Mouse (Mus musculus) C2C12 (cell line): ENCODE data around the gene Rbms3. TPM values are rescaled to one million over a fixed set of nuclear protein-coding genes. Genes with fewer than 3 reads are reported as not detected.

Source experiments
- H3K27me3 ChIP-seq: one replicate; pipeline ENCODE4 v1.6.1; 2011; ENCODE audit not compliant: control insufficient read depth, insufficient read depth, insufficient read length
- H3K36me3 ChIP-seq: one replicate; pipeline ENCODE4 v1.6.1; 2011; ENCODE audit not compliant: control insufficient read depth, insufficient read depth
- H3K4me3 ChIP-seq: one replicate; pipeline ENCODE4 v1.5.1; 2011; ENCODE audit warnings: mild to moderate bottlenecking, control low read depth; ENCODE audit not compliant: poor library complexity, insufficient read depth, severe bottlenecking
- H3K79me2 ChIP-seq: one replicate; pipeline ENCODE4 v1.6.1; 2011; ENCODE audit not compliant: control insufficient read depth, insufficient read depth
- H3K79me3 ChIP-seq: one replicate; pipeline ENCODE4 v1.6.1; 2011; ENCODE audit warnings: low read depth, control low read depth
- H3ac ChIP-seq: one replicate; pipeline ENCODE3; 2011; ENCODE audit warnings: low read depth; ENCODE audit not compliant: control insufficient read depth, insufficient read length
- CEBPB ChIP-seq: IDR thresholded peaks from one replicate; pipeline ENCODE4 v1.6.1; 2011; ENCODE audit warnings: low read depth, mild to moderate bottlenecking, control low read depth, moderate library complexity
- CTCF ChIP-seq: IDR thresholded peaks from one replicate; pipeline ENCODE4 v1.5.1; 2011; ENCODE audit not compliant: control insufficient read depth, insufficient read depth, insufficient read length
- FOSL1 ChIP-seq: IDR thresholded peaks from one replicate; pipeline ENCODE4 v1.8.0; 2011; ENCODE audit warnings: mild to moderate bottlenecking, low read length; ENCODE audit not compliant: poor library complexity, insufficient read depth, severe bottlenecking
- MAX ChIP-seq: IDR thresholded peaks from one replicate; pipeline ENCODE4 v1.6.1; 2011; ENCODE audit warnings: mild to moderate bottlenecking, control low read depth
- MYOD1 ChIP-seq: IDR thresholded peaks from one replicate; pipeline ENCODE4 v1.6.1; 2011; ENCODE audit warnings: low read depth; ENCODE audit not compliant: control insufficient read depth, insufficient read length
- MYOG ChIP-seq: IDR thresholded peaks from one replicate; pipeline ENCODE4 v1.6.1; 2011; ENCODE audit not compliant: control insufficient read depth, insufficient read length; ENCODE audit errors: extremely low read depth
- USF1 ChIP-seq: IDR thresholded peaks from one replicate; pipeline ENCODE4 v1.6.1; 2011; ENCODE audit warnings: low read depth, mild to moderate bottlenecking, control low read depth, moderate library complexity
- polyA plus RNA-seq: library from polyadenylated mRNA; unstranded; fragments of >200 nt; fragmentation: generic; extraction: Trizol; gene quantifications from one replicate; pipeline ENCODE4 v1.2.1, GENCODE M21; 2012; ENCODE audit warnings: missing spikeins

The Rbms3 gene
- polyA plus RNA-seq, 1 experiment: 2.7 TPM

DNA sequence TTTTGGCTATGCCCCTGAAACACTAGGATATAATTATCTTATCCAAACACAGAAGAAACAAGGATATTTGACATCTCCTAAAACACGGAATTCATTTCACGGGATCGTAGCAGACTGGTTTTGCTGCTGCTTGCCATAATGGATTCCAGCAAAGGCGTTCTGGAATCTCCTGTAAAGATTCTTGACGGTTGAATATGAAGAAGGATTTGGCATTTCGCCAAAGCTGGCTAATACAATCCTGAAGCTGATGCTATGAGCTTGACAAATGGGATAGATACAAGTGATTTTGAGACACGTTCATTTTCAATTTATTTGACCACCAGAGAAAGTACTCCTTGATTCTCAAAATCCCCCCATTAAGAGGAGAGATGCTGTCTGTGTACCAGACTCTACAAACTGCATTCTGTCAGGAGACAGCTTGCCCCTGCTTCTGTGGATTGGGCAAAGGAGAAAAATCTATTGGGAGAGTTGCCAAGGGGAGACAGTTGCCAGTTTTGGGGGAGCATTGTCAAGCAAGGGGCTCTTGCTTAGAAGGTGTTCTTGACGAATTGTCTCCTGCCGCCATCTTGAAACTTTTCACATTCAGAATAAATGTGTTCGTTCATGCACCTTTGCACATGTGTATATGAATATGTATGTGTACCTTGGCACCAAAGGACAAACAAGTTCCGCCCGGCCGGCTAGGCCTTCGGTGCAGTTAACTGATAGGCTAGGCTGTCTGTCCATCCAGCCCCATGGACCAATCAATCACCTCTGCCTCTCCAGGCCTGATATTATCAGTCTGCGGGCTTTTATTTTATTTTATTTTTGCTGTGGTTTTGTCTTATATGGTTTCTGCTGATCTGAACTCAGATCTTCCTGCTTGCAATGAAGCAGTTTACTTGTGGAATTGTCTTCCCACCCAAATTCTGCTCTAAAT, 442.3 kb downstream of the Rbms3 start:
- no peak overlapping the region for H3K4me3 ChIP-seq
- H3K36me3 ChIP-seq: no peaks in the 10 kb centered on the region
- no peaks in the 10 kb centered on the region for H3K79me2 ChIP-seq
- TF ChIP-seq FOSL1 (no peak), CEBPB (no peak), MYOG (no peak), MYOD1 (no peak), MAX (no peak), USF1 (no peak), CTCF (no peak)
- peaks cover 4% of the 10 kb centered on the region for H3K79me3 ChIP-seq
- no peak overlapping the region for H3ac ChIP-seq
- no peaks in the 10 kb centered on the region for H3K27me3 ChIP-seq

DNA sequence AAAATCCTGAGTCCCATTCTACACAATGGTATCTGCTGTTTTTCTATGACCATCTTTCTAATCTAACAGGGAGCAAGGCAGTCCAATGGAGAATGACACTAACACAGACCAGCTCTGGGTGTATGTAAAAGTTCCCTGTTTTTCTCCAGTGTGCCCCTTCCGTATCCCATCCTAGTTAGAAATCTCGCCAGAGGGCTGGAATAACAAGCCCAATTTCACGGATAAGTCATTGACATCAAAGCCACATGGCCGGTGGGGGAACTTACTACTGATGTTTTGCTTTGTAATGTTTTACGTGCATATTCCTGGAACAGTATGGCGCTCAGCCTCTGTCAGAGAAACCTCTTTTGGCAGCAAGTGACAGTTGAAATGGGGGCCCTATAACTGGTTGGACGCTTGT, 449.1 kb downstream of the Rbms3 start:
- no peak overlapping the region for H3K4me3 ChIP-seq
- no peaks in the 10 kb centered on the region for H3K27me3 ChIP-seq
- no peak overlapping the region for H3ac ChIP-seq
- no peak for TF ChIP-seq CEBPB
- TF ChIP-seq USF1: no peak
- TF ChIP-seq MYOD1: no peak
- no peak for TF ChIP-seq MAX
- no peak for TF ChIP-seq CTCF
- TF ChIP-seq FOSL1: no peak
- no peak for TF ChIP-seq MYOG
- H3K79me2 ChIP-seq: no peaks in the 10 kb centered on the region
- H3K36me3 ChIP-seq: no peaks in the 10 kb centered on the region
- no peaks in the 10 kb centered on the region for H3K79me3 ChIP-seq

DNA sequence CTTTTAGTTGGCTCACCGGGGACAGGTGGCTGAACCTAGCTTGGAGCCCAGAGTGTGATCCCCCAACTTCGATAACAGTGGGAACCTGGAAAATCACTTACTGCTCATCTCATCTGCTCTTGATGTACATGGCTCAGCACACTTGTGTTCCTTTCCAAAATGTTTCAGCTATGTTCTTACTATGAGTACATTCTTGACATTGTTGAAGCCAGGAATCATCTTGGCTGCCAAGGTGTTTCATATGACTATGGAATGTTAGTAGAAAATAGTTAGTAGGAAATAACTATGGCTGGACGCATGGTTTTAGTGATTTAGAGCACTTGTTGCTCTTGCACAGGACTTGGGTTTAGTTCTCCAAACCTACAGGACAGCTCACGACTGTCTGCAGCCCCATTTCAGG, 451.3 kb downstream of the Rbms3 start:
- Histone ChIP-seq H3K36me3 (no peaks in the 10 kb centered on the region), H3ac (no peak overlapping the region), H3K4me3 (no peak overlapping the region), H3K79me3 (no peaks in the 10 kb centered on the region), H3K27me3 (no peaks in the 10 kb centered on the region), H3K79me2 (no peaks in the 10 kb centered on the region)
- TF ChIP-seq FOSL1 (no peak), USF1 (no peak), CTCF (no peak), MYOD1 (no peak), MYOG (no peak), MAX (no peak), CEBPB (no peak)

DNA sequence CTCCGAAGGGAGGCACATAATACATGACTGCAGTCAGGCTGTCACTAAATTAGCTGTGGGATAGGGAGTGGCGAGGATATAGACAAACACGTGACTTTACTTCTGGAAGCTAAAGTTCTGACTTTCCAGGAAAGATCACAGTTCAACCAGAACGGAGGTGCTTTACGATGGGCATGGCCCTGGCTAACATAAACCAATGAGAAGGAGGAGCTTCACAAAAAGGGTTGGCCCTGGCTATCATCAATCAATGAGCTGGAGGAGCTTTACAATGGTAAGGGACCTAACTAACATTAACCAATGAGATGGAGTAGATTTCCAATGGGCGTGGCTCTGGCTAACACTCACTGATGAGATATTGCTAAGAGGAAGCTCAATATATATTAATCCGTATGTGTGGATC, 457.2 kb downstream of the Rbms3 start:
- no peaks in the 10 kb centered on the region for H3K79me2 ChIP-seq
- no peak overlapping the region for H3ac ChIP-seq
- H3K79me3 ChIP-seq: no peaks in the 10 kb centered on the region
- no peak overlapping the region for H3K4me3 ChIP-seq
- H3K27me3 ChIP-seq: no peaks in the 10 kb centered on the region
- TF ChIP-seq CEBPB (no peak), CTCF (no peak), MYOD1 (no peak), FOSL1 (no peak), MYOG (no peak), MAX (no peak), USF1 (no peak)
- H3K36me3 ChIP-seq: no peaks in the 10 kb centered on the region

DNA sequence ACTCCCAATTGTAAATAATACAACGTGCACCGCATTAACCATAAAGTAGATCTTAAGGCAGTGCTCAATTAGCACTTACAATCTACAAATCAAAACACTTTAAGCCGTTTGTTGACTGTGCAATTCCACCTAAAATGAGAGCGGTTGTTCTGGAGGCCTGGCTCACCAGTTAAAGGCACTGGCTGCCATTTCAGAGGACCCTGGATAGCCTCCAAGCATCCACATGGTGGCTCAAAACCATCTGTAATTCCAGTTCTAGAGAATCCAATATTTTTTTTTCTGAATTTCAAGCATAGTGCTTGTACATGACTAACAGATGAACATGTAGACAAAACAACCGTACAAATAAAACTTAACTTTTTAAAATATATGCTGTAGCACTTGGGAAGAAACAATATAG, 460.5 kb downstream of the Rbms3 start:
- H3K27me3 ChIP-seq: no peaks in the 10 kb centered on the region
- TF ChIP-seq CTCF (no peak), MAX (no peak), CEBPB (no peak), FOSL1 (no peak), MYOD1 (no peak), MYOG (no peak), USF1 (no peak)
- H3K79me3 ChIP-seq: no peaks in the 10 kb centered on the region
- H3K79me2 ChIP-seq: no peaks in the 10 kb centered on the region
- no peak overlapping the region for H3K4me3 ChIP-seq
- no peaks in the 10 kb centered on the region for H3K36me3 ChIP-seq
- no peak overlapping the region for H3ac ChIP-seq
